Mouse (Mus musculus) heart, postnatal 0 days (tissue): ENCODE measurements around the gene Rpf2.
A peak's percentile ranks its signal among the peaks of the same experiment; 100 is the strongest.

Source experiments
- CTCF ChIP-seq: IDR thresholded peaks from 2 replicates; pipeline ENCODE4 v1.5.1; 2016; ENCODE audit warnings: antibody characterized with exemption, control low read depth, low read depth
- EP300 ChIP-seq: IDR thresholded peaks from 2 replicates; pipeline ENCODE4 v1.6.1; 2016; ENCODE audit warnings: antibody characterized with exemption, low read depth

GRCm38 (mm10) chr10:40249625-40250024 is 2.8 kb upstream of the Rpf2 start:
- TF ChIP-seq EP300 (no peak), CTCF (peak; percentile 31)
